Mouse (Mus musculus) heart, embryonic 14.5 days (tissue): ENCODE measurements around the gene Mgat2. TPM values are rescaled to one million over a fixed set of nuclear protein-coding genes. Genes with fewer than 3 reads are reported as not detected.
A peak's percentile ranks its signal among the peaks of the same experiment; 100 is the strongest.

ENCODE experiments used
- ATAC-seq: fragments of 200-750 bp; cut with Nextera tagmentation; 2 replicates; pipeline ENCODE4 v1.8.0; 2017; ENCODE audit warnings: low read depth, moderate TSS enrichment; ENCODE audit not compliant: insufficient number of reproducible peaks, insufficient read depth, low FRiP score
- H3K27ac ChIP-seq, 2 experiments: fragments of 200-500 bp in 1 of 2; fragments of 300-500 bp in 1 of 2; sonication (generic) in 1 of 2; replicated peaks in 1 of 2; 2 replicates each; pipeline ENCODE4 v1.5.1; 2012 to 2014; ENCODE audit warnings: low read depth in 2 of 2, low read length in 2 of 2, control low read depth in 1 of 2, mild to moderate bottlenecking in 1 of 2, mixed read lengths in 1 of 2; ENCODE audit not compliant: control insufficient read depth in 1 of 2, insufficient read depth in 1 of 2
- H3K27me3 ChIP-seq: fragments of 300-500 bp; sonication (generic); 2 replicates; pipeline ENCODE4 v1.6.1; 2014; ENCODE audit warnings: mild to moderate bottlenecking, low read length, control low read depth; ENCODE audit not compliant: control insufficient read depth, insufficient read depth
- H3K36me3 ChIP-seq: fragments of 300-500 bp; sonication (generic); 2 replicates; pipeline ENCODE4 v1.6.1; 2014; ENCODE audit warnings: mild to moderate bottlenecking, control low read depth, low read length, mixed read lengths; ENCODE audit not compliant: control insufficient read depth, insufficient read depth
- H3K4me1 ChIP-seq, 2 experiments: fragments of 200-500 bp in 1 of 2; fragments of 300-500 bp in 1 of 2; sonication (generic) in 1 of 2; 2 replicates each; pipeline ENCODE4 v1.6.1; 2012 to 2014; ENCODE audit warnings: low read length in 2 of 2, control low read depth in 1 of 2, mixed read lengths in 1 of 2; ENCODE audit not compliant: control insufficient read depth in 2 of 2, insufficient read depth in 2 of 2
- H3K4me2 ChIP-seq: fragments of 300-500 bp; sonication (generic); 2 replicates; pipeline ENCODE4 v1.6.1; 2014; ENCODE audit warnings: mild to moderate bottlenecking, low read length
- H3K4me3 ChIP-seq, 2 experiments: fragments of 200-500 bp in 1 of 2; fragments of 300-500 bp in 1 of 2; sonication (generic) in 1 of 2; 2 replicates each; pipeline ENCODE4 v1.5.1; 2012 to 2014; ENCODE audit warnings: low read length in 2 of 2, mild to moderate bottlenecking in 2 of 2, control low read depth in 1 of 2, low read depth in 1 of 2, moderate library complexity in 1 of 2; ENCODE audit not compliant: control insufficient read depth in 1 of 2, insufficient read depth in 1 of 2
- H3K9ac ChIP-seq: fragments of 300-500 bp; sonication (generic); 2 replicates; pipeline ENCODE4 v1.6.1; 2014; ENCODE audit warnings: mild to moderate bottlenecking, low read length
- H3K9me3 ChIP-seq: fragments of 300-500 bp; sonication (generic); 2 replicates; pipeline ENCODE4 v1.6.1; 2016; ENCODE audit warnings: low read length, control low read depth; ENCODE audit not compliant: control insufficient read depth
- WGBS: fragments of 180-500 bp; shearing (Covaris S2); extraction: QIAGEN DNeasy Blood & Tissue Kit; methylation state at CpG from one replicate; pipeline ENCODE4 v1.1.7; 2014; 5-methylcytosine and 5-hydroxymethylcytosine counted together
- polyA plus RNA-seq: library from polyadenylated mRNA; unstranded; fragments of >200 nt; fragmentation: Nextera tagmentation; extraction: Ambion mirVana; gene quantifications from 2 replicates; pipeline ENCODE4 v1.2.1, GENCODE M21; 2014

Mgat2 gene
- polyA plus RNA-seq, 1 experiment from 2014 or later = 44.6 TPM

DNA sequence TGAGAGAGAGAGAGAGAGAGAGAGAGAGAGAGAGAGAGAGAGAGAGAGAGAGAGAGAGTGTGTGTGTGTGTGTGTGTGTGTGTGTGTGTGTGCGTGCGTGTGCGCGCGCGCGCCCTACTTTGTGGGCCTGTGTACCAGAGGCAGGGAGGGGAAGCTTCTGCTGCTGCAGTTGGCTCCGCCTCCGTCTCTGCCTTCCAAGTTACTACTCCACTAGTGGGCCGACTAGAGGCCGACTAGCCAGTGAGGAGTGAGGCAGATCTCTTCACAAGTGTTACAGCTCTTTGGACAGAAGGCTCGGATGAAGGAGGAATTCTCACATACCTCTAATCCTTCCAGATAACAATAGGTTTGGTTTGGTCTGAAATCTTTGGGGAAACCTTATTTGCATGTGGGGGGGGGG, 4.6 kb upstream of the Mgat2 start:
- H3K4me2 ChIP-seq = no peak overlapping the region
- H3K27ac ChIP-seq = no peak overlapping the region
- no peaks in the 10 kb centered on the region for H3K9me3 ChIP-seq
- H3K4me1 ChIP-seq = no peaks in the 10 kb centered on the region
- ATAC-seq = no peak
- 61% methylated on average over 12 of the region's 12 CpGs for WGBS
- no peak overlapping the region for H3K9ac ChIP-seq
- peaks cover 35% of the 10 kb centered on the region for H3K36me3 ChIP-seq
- H3K27me3 ChIP-seq = no peaks in the 10 kb centered on the region
- no peak overlapping the region for H3K4me3 ChIP-seq

DNA sequence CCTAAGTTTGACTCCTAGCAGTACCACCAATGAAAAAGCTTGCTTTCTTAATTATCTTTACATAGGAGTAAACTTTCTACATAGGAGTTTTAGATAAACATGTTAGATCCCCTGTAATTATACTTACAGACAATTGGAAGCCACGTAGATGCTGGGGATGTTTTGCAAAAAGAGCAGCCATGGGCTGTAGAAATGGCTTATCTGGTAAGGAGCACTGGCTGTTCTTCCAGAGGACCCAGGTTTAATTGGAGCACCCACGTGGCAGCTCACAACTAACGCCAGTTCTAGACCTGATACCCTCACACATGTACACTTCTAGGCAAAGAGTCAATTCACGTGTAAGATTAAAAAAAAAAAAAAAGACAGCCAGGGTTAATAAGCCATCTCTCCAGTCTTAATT, 2.2 kb upstream of the Mgat2 start:
- H3K4me1 ChIP-seq = peaks cover 6 to 14% of the 10 kb centered on the region in 2 experiments
- no peak for ATAC-seq
- H3K27ac ChIP-seq = no peak overlapping the region
- WGBS = 83% methylated on average over 4 of the region's 4 CpGs
- H3K27me3 ChIP-seq = no peaks in the 10 kb centered on the region
- H3K9ac ChIP-seq = no peak overlapping the region
- H3K4me3 ChIP-seq = no peak overlapping the region
- H3K9me3 ChIP-seq = no peaks in the 10 kb centered on the region
- H3K36me3 ChIP-seq = peaks cover 25% of the 10 kb centered on the region
- H3K4me2 ChIP-seq = no peak overlapping the region

DNA sequence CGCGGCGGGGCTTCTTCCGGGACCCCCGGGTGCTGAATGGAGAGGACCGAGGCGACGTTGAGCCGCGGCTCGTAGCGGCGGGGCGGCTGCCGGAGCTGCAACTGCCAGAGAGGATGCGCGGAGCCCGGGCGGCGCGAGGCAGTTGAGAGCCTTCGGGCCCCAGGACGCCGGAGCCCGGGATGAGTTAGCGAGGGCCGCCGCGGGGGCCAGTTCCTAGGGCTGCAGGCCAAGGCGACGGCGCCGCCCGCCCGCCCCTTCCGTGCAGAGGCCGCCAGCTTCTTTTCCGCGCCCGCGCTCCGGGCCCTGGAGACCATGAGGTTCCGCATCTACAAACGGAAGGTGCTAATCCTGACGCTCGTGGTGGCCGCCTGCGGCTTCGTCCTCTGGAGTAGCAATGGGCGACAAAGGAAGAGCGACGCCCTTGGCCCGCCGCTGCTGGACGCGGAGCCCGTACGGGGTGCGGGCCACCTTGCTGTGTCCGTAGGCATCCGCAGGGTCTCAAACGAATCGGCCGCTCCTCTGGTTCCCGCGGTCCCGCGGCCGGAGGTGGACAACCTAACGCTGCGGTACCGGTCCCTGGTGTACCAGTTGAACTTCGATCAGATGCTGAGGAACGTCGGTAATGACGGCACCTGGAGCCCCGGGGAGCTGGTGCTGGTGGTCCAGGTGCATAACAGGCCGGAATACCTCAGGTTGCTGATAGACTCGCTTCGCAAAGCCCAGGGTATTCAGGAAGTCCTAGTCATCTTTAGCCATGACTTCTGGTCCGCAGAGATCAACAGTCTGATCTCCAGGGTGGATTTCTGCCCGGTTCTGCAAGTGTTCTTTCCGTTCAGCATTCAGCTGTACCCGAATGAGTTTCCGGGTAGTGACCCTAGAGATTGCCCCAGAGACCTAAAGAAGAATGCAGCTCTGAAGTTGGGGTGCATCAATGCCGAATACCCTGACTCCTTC, 662 bp downstream of the Mgat2 start:
- peaks cover 6 to 19% of the 10 kb centered on the region in 2 experiments for H3K4me1 ChIP-seq
- peaks cover 43% of the 10 kb centered on the region for H3K36me3 ChIP-seq
- 3% methylated on average over 79 of the region's 86 CpGs for WGBS
- H3K4me3 ChIP-seq = peak overlapping the region; percentile 93 to 95
- peak overlapping the region; percentile 96 for H3K4me2 ChIP-seq
- no peaks in the 10 kb centered on the region for H3K9me3 ChIP-seq
- peak; percentile 61 for ATAC-seq
- peak overlapping the region; percentile 92 for H3K9ac ChIP-seq
- H3K27me3 ChIP-seq = no peaks in the 10 kb centered on the region
- H3K27ac ChIP-seq = peak overlapping the region; percentile 89 to 90

DNA sequence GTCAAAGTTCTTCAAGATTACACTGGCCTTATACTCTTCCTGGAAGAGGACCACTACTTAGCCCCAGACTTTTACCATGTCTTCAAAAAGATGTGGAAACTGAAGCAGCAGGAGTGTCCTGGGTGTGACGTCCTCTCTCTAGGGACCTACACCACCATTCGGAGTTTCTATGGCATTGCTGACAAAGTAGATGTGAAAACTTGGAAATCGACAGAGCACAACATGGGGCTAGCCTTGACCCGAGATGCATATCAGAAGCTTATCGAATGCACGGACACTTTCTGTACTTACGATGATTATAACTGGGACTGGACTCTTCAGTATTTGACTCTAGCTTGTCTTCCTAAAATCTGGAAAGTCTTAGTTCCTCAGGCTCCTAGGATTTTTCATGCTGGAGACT, 1.4 kb downstream of the Mgat2 start:
- H3K27me3 ChIP-seq = no peaks in the 10 kb centered on the region
- 68% methylated on average over 7 of the region's 7 CpGs for WGBS
- H3K9ac ChIP-seq = peak overlapping the region; percentile 92
- no peak overlapping the region for H3K27ac ChIP-seq
- H3K4me3 ChIP-seq = peak overlapping the region; percentile 93 to 95
- peak overlapping the region; percentile 96 for H3K4me2 ChIP-seq
- no peak for ATAC-seq
- peaks cover 6 to 19% of the 10 kb centered on the region in 2 experiments for H3K4me1 ChIP-seq
- peaks cover 50% of the 10 kb centered on the region for H3K36me3 ChIP-seq
- H3K9me3 ChIP-seq = no peaks in the 10 kb centered on the region

DNA sequence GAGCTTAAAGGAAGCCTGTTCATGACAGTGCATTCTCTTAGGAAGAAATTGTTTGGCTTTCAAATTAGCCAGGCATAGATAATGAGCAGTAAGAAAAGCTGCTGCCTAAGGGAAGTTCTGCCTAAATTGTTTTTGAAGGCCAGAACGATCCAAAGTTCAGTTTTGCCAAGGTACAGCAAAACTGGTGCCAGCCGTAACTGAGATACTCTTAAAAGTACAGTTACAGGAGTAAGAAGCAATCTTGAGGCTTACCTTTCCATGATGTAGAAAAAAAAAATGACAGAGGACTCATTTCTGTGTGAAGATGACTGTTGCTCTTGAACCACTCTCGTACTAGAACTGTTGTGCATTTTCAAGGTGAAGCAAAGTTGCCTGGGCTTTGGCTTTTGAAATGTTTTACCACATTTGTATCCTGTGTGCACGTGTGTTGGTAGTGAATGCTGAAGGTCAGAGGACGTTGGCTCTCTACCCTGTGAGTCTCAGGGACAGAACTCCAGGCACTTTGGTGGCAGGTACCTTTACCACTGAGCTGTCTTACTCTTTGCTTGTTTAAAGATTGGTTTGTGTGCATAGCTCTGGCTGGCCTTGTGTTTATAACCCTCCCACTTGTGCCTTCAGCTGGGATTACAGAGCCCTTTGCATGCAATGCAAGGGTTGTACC, 3.0 kb downstream of the Mgat2 start:
- 65% methylated on average over 5 of the region's 5 CpGs for WGBS
- Histone ChIP-seq H3K9me3 (no peaks in the 10 kb centered on the region), H3K27me3 (no peaks in the 10 kb centered on the region), H3K4me2 (0 out of 2 replicates have a peak overlapping the region, but pooled peaks have one; percentile 16), H3K4me3 (no peak overlapping the region), H3K36me3 (peaks cover 50% of the 10 kb centered on the region), H3K9ac (peak overlapping the region; percentile 36; the same call in 1 of the 2 replicates), H3K27ac (no peak overlapping the region), H3K4me1 (peaks cover 6 to 19% of the 10 kb centered on the region in 2 experiments)
- ATAC-seq = no peak

DNA sequence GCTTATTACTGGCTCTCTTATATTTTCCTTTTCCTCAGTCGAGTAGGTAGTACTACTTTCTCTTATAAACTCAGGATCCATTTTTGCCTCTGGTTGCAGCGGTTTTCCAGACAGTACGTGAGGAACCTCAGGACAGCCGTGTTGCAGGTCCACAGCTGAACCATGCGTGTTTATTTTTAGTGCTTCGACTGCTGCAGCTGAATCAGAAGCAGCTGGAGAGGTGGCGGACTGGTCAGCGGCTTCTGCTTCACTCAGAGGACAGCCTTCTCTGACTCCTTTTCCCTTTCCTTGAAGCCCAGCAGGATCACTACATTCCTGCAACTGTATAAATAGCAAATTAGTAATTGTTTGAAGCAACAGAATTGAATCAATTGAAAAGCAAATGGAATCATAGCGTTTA, 6.1 kb downstream of the Mgat2 start:
- H3K36me3 ChIP-seq = peaks cover 51% of the 10 kb centered on the region
- ATAC-seq = no peak
- H3K4me3 ChIP-seq = no peak overlapping the region
- H3K9ac ChIP-seq = no peak overlapping the region
- peaks cover 3 to 15% of the 10 kb centered on the region in 2 experiments for H3K4me1 ChIP-seq
- H3K27me3 ChIP-seq = no peaks in the 10 kb centered on the region
- H3K9me3 ChIP-seq = no peaks in the 10 kb centered on the region
- peak overlapping the region; percentile 14 to 65; a peak in 3 of 4 replicates for H3K27ac ChIP-seq
- 54% methylated on average over 9 of the region's 9 CpGs for WGBS
- H3K4me2 ChIP-seq = no peak overlapping the region

DNA sequence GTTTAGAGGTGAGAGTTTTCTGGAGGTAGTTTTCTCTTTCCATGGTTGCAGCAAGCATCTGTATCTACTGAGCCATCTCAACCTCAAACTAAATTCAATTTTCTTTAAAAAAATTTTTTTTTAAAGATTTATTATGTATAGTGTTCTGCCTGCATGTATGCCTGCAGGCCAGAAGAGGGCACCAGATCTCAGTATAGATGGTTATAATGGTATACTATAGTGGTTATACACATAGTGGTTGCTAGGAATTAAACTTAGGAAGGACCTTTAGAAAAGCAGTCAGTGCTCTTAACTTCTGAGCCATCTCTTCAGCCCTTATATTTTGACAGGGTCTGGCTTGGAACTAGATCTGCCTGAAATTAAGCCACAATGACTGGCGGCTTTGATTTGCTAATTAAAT, 6.6 kb downstream of the Mgat2 start:
- no peak overlapping the region for H3K9ac ChIP-seq

More for the DNA sequence above, 6.6 kb downstream of the Mgat2 start:
- H3K9me3 ChIP-seq = no peaks in the 10 kb centered on the region
- H3K36me3 ChIP-seq = peaks cover 48% of the 10 kb centered on the region
- no peak overlapping the region for H3K4me2 ChIP-seq
- 100% methylated on average over 1 of the region's 1 CpGs for WGBS
- peaks cover 0 to 13% of the 10 kb centered on the region in 2 experiments; a peak in 2 of 4 replicates for H3K4me1 ChIP-seq
- 0 out of 4 replicates have a peak overlapping the region, but pooled peaks have one; percentile 14 to 65 for H3K27ac ChIP-seq
- no peaks in the 10 kb centered on the region for H3K27me3 ChIP-seq
- H3K4me3 ChIP-seq = no peak overlapping the region
- ATAC-seq = no peak
